Mouse (Mus musculus) retina, postnatal 1 day (tissue): Measurements from ENCODE around the gene Lcmt2.

ENCODE experiments used
- DNase-seq: peaks from one replicate; pipeline ENCODE4 v3.0.0-alpha.2; 2012

Lcmt2 gene

DNA sequence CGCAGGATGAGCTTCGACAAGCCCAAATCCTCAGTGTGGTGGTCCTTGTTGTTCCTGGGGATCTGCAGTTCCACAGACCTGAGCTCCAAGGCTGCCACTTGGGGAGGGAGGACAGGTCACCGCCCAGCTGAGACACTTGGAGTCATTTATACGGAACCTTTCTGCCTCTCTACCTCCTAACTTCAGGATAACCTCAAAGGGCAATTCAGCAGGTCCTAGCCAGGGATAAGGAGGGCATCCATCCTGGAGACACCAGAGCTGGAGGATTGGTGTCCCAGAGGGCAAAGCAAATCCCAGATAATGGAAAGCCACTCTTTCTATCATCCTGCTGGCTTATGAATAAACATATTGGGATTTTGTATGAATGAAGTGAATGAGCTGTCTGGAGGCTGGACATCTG, 30.8 kb downstream of the Lcmt2 start, which contains the start of gene Tgm7:
Tgm7 (minus strand) TSS at position 101 of the 400 bp plus-strand sequence.
- no peak for DNase-seq

DNA sequence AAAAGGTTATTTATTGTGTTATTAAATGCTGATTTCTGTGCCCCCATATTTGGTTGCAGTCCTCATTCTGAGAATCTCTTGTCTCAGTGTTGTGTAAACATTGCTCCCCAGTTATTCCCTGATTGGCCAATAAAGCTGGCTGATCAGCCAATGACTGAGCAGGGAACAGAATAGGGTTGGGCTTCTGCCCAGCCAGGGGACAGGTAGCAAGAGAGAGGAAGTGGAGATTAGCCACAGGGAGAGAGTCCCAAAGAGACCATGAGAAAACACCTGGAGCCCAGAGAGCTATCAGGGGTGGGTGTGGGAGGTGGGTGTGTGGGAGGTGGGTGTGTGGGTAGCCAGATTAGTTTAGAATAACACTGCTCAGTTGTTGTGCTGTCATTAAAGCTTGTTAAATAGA, 34.5 kb downstream of the Lcmt2 start:
- DNase-seq = peak; percentile 17

DNA sequence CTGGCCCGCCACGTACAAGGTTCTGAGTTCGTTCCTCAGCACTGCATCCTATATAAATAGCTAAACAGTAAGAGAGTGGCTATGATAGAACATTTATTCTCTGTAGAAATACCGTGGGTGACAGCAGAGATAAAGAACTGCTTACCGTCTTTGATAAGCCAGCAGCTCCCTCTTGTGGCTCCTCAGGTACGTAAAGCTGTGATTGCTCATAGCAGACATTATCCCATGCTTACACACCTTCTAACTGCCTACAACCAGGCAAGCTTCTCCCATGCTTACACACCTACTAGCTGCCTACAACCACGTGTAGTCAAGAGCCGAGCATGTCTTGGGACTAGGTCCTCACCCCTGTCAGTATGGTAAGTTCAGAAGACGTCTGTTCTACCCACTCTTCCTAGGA, 38.4 kb downstream of the Lcmt2 start:
- DNase-seq = peak; percentile 78

DNA sequence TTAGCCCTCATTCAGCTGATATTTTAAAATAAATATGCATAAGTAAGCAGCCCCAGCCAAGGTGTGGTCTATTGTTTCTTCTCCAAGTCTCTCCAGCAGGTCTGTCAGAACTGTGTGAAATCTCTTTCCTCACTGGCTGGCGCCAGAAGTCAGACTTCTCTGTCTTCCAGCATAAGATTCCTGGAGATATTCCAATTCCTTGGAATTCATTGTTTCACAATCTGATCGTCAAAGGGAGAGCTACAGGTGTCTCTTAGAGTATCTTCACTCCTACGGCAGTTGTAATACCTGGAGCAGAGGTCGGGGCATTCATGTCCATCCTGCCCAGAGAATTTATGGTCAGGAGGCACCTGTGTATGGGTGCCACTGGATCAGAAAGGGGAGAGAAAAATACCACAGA, 50.7 kb downstream of the Lcmt2 start:
- DNase-seq = no peak

DNA sequence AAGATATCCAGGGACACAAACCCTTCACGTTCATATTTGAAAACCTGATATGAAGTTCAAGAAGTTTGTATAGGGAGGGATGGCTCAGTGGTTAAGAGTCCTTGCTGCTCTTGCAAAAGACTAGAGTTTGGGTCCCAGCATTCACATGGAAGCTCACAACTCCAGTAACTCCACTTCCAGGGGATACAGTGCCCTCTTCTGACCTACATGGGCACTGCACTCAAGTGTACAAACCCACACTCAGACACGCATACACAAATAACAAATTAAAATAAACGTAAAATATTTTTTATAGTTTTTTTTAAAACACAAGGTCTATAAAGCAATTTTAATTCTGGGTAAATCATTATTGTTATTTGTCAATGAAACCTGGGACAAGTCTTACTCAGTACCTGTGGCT, 51.9 kb downstream of the Lcmt2 start:
- DNase-seq = no peak

- peak; percentile 39 for DNase-seq
Measured at GRCm38 (mm10) chr2:121085480-121086185, 54.8 kb downstream of the Lcmt2 start, which contains the start of gene Tgm5. Gene Tgm5, minus strand, starts transcription at chr2:121085841.

GRCm38 (mm10) chr2:121082626-121083025, 57.8 kb downstream of the Lcmt2 start:
- no peak for DNase-seq
